Mouse (Mus musculus): Measurements from ENCODE around the gene Tarbp2.

Gene Tarbp2

GRCm38 (mm10) chr15:102505770-102506463 lies 12.1 kb upstream of the Tarbp2 start:
- DNase-seq = no peak

GRCm38 (mm10) chr15:102506464-102506830 lies 11.5 kb upstream of the Tarbp2 start:
- DNase-seq = no peak

- no peak for DNase-seq
Measured at GRCm38 (mm10) chr15:102506864-102507263, 11.1 kb upstream of the Tarbp2 start.

- no peak for DNase-seq
Measured at GRCm38 (mm10) chr15:102507561-102507960, 10.4 kb upstream of the Tarbp2 start.

- DNase-seq = no peak
Measured at GRCm38 (mm10) chr15:102508336-102508735, 9.7 kb upstream of the Tarbp2 start.

- DNase-seq = no peak
Measured at GRCm38 (mm10) chr15:102510110-102510509, 7.9 kb upstream of the Tarbp2 start.

GRCm38 (mm10) chr15:102510590-102511284 lies 7.3 kb upstream of the Tarbp2 start:
- peak; percentile 62 to 74 for DNase-seq

- no peak for DNase-seq
Measured at GRCm38 (mm10) chr15:102511285-102511833, 6.6 kb upstream of the Tarbp2 start.

GRCm38 (mm10) chr15:102512010-102512409 lies 6.0 kb upstream of the Tarbp2 start:
- no peak for DNase-seq

- no peak for DNase-seq
Measured at GRCm38 (mm10) chr15:102512471-102512870, 5.5 kb upstream of the Tarbp2 start.

GRCm38 (mm10) chr15:102513004-102513403 lies 5.0 kb upstream of the Tarbp2 start:
- no peak for DNase-seq

GRCm38 (mm10) chr15:102515261-102515660 lies 2.7 kb upstream of the Tarbp2 start:
- no peak for DNase-seq

- DNase-seq = no peak
Measured at GRCm38 (mm10) chr15:102515791-102516190, 2.2 kb upstream of the Tarbp2 start.

GRCm38 (mm10) chr15:102516293-102516692 lies 1.7 kb upstream of the Tarbp2 start:
- DNase-seq = no peak

- DNase-seq = peak; percentile 44 to 57
Measured at GRCm38 (mm10) chr15:102516728-102517404, 1.1 kb upstream of the Tarbp2 start, which contains the start of gene Map3k12. TSS of gene Map3k12 (minus strand) at chr15:102517064.

- no peak for DNase-seq
Measured at GRCm38 (mm10) chr15:102517631-102517975, 389 bp upstream of the Tarbp2 start.

- DNase-seq = no peak
Measured at GRCm38 (mm10) chr15:102518859-102519201, 838 bp downstream of the Tarbp2 start.

GRCm38 (mm10) chr15:102519211-102520141 lies 1.5 kb downstream of the Tarbp2 start:
- no peak for DNase-seq

GRCm38 (mm10) chr15:102520416-102520815 lies 2.4 kb downstream of the Tarbp2 start:
- DNase-seq = no peak

GRCm38 (mm10) chr15:102521480-102521879 lies 3.5 kb downstream of the Tarbp2 start:
- DNase-seq = no peak

GRCm38 (mm10) chr15:102524892-102525485 lies 7.0 kb downstream of the Tarbp2 start, which contains the start of gene Npff:
TSS of gene Npff (minus strand) at chr15:102524942.
- peak; percentile 37 to 70 for DNase-seq
